Comparison of ENCODE assay signal across 16 mouse cellular contexts in genomic region chr1:93220776-93221175, GRCm38 (mm10). TPM values are rescaled to one million over a fixed set of nuclear protein-coding genes. Genes with fewer than 3 reads are reported as not detected.
DNase-seq lines count a peak whose midpoint lies in the region; ATAC-seq and TF ChIP-seq lines count a peak whose summit lies in the region.
"Had no signal": no experiment of that assay in that cellular context is flagged by ENCODE, and none has a peak within 500 bp of the region (broad histone marks: within the 10 kb centered on the region; RNA-seq: fewer than 3 reads in every experiment).

No protein-coding gene starts in this region.

- no peak for TF ChIP-seq EP300 in heart, adult 2 months (IDR thresholded peaks at IDR 0.05; ENCODE audit: insufficient read depth, low read depth, low read length)

- no peak overlapping the region for H3K9ac ChIP-seq in forebrain, embryonic 16.5 days (replicated peaks; ENCODE audit: low read depth, low read length)
- no peak overlapping the region for H3K9ac ChIP-seq in forebrain, embryonic 15.5 days (replicated peaks)
- H3K9ac ChIP-seq in midbrain, embryonic 15.5 days, result no peak overlapping the region
- no peak overlapping the region for H3K9ac ChIP-seq in midbrain, embryonic 14.5 days (replicated peaks; ENCODE audit: low read length)
- H3K9ac ChIP-seq in embryonic facial prominence, embryonic 14.5 days (ENCODE audit: low read depth, low read length), result no peak overlapping the region
- H3K9ac ChIP-seq in limb, embryonic 14.5 days (ENCODE audit: low read depth, low read length, severe bottlenecking), result no peak overlapping the region
- H3K9ac ChIP-seq in heart, adult 2 months (ENCODE audit: low read depth, low read length), result no peak overlapping the region
- H3K9ac ChIP-seq: lung, embryonic 15.5 days had no signal

- WGBS in forebrain, embryonic 16.5 days, result 56% methylated on average over 7 of the region's 7 CpGs
- 46% methylated on average over 7 of the region's 7 CpGs for WGBS in forebrain, embryonic 15.5 days
- 61% methylated on average over 7 of the region's 7 CpGs for WGBS in midbrain, embryonic 15.5 days
- 71% methylated on average over 7 of the region's 7 CpGs for WGBS in midbrain, embryonic 14.5 days
- WGBS in embryonic facial prominence, embryonic 14.5 days, result 36% methylated on average over 7 of the region's 7 CpGs
- WGBS in limb, embryonic 14.5 days, result 28% methylated on average over 7 of the region's 7 CpGs
- WGBS in heart, adult 2 months, result 76% methylated on average over 7 of the region's 7 CpGs

- no peak overlapping the region for H3K4me3 ChIP-seq in forebrain, embryonic 16.5 days (replicated peaks; ENCODE audit: low read length)
- no peak overlapping the region for H3K4me3 ChIP-seq in forebrain, embryonic 15.5 days
- H3K4me3 ChIP-seq in midbrain, embryonic 15.5 days, result no peak overlapping the region
- H3K4me3 ChIP-seq in midbrain, embryonic 14.5 days (replicated peaks; ENCODE audit: low read depth, low read length), result no peak overlapping the region
- H3K4me3 ChIP-seq in embryonic facial prominence, embryonic 14.5 days (ENCODE audit: low read depth, low read length), result no peak overlapping the region
- H3K4me3 ChIP-seq in limb, embryonic 14.5 days (replicated peaks; ENCODE audit: low read length), result no peak overlapping the region
- no peak overlapping the region for H3K4me3 ChIP-seq in heart, adult 2 months
- H3K4me3 ChIP-seq: lung, embryonic 15.5 days had no signal

- ATAC-seq in forebrain, embryonic 16.5 days, result peak; percentile 28; the same call in 1 of the 2 replicates
- no peak for ATAC-seq in forebrain, embryonic 15.5 days (replicated peaks)
- ATAC-seq in midbrain, embryonic 15.5 days (replicated peaks), result 0 out of 2 replicates have a peak, but pooled peaks have one; percentile 31
- ATAC-seq in midbrain, embryonic 14.5 days (ENCODE audit: low FRiP score, low TSS enrichment), result no peak
- ATAC-seq in embryonic facial prominence, embryonic 14.5 days (ENCODE audit: low read depth), result no peak; the same call in 1 of the 2 replicates
- ATAC-seq in limb, embryonic 14.5 days (ENCODE audit: low FRiP score, low read depth), result 0 out of 2 replicates have a peak, but pooled peaks have one; percentile 41
- ATAC-seq: Patski had no signal

- no peak overlapping the region for H3K4me2 ChIP-seq in forebrain, embryonic 16.5 days (ENCODE audit: low read length)
- H3K4me2 ChIP-seq in forebrain, embryonic 15.5 days (replicated peaks), result no peak overlapping the region
- H3K4me2 ChIP-seq in midbrain, embryonic 15.5 days, result no peak overlapping the region
- H3K4me2 ChIP-seq in midbrain, embryonic 14.5 days (ENCODE audit: low read length), result no peak overlapping the region
- no peak overlapping the region for H3K4me2 ChIP-seq in embryonic facial prominence, embryonic 14.5 days (ENCODE audit: low read depth, low read length)
- H3K4me2 ChIP-seq in limb, embryonic 14.5 days (replicated peaks; ENCODE audit: low read depth, low read length, severe bottlenecking), result no peak overlapping the region
- H3K4me2 ChIP-seq: liver, embryonic 11.5 days; lung, embryonic 15.5 days had no signal

- H3K4me1 ChIP-seq in forebrain, embryonic 16.5 days (replicated peaks; ENCODE audit: control insufficient read depth, insufficient read depth, low read length), result no peaks in the 10 kb centered on the region
- H3K4me1 ChIP-seq in forebrain, embryonic 15.5 days, result 0 out of 2 replicates have a peak, but pooled peaks cover 8% of the 10 kb centered on the region
- 0 out of 2 replicates have a peak, but pooled peaks cover 6% of the 10 kb centered on the region for H3K4me1 ChIP-seq in midbrain, embryonic 15.5 days
- H3K4me1 ChIP-seq in midbrain, embryonic 14.5 days (ENCODE audit: control insufficient read depth, insufficient read depth, low read length), result peaks cover 6% of the 10 kb centered on the region
- peaks cover 19% of the 10 kb centered on the region for H3K4me1 ChIP-seq in embryonic facial prominence, embryonic 14.5 days (ENCODE audit: control insufficient read depth, insufficient read depth, low read length)
- peaks cover 68% of the 10 kb centered on the region for H3K4me1 ChIP-seq in limb, embryonic 14.5 days (ENCODE audit: control insufficient read depth, insufficient read depth, low read length)
- H3K4me1 ChIP-seq in heart, adult 2 months (ENCODE audit: control insufficient read depth, insufficient read depth, low read length), result peaks cover 1% of the 10 kb centered on the region; the same call in 1 of the 2 replicates

- no peak for TF ChIP-seq POLR2A in limb, embryonic 14.5 days (IDR thresholded peaks at IDR 0.05; ENCODE audit: borderline replicate concordance, extremely low read depth, insufficient read depth, insufficient read length)
- no peak for TF ChIP-seq POLR2A in heart, adult 2 months (IDR thresholded peaks at IDR 0.05; ENCODE audit: insufficient read depth, low read depth, low read length)

- intact Hi-C loops in heart, adult 2 months (cut with DNase I), result no loop called here

- TF ChIP-seq CTCF in heart, adult 2 months (IDR thresholded peaks at IDR 0.05), result no peak

- DNase-seq in midbrain, embryonic 14.5 days, result no peak
- peak; percentile 44 for DNase-seq in embryonic facial prominence, embryonic 14.5 days (ENCODE audit: low spot score)
- DNase-seq in limb, embryonic 14.5 days (ENCODE audit: low spot score), result no peak
- no peak for DNase-seq in thymus, postnatal 25 days
- DNase-seq in heart, adult 2 months, result no peak
- DNase-seq: cerebellum, postnatal 36 days; heart, postnatal 10 days; right cerebral cortex, adult 18-20 months had no signal

- H3K36me3 ChIP-seq in forebrain, embryonic 16.5 days (ENCODE audit: control insufficient read depth, insufficient read depth), result no peaks in the 10 kb centered on the region
- H3K36me3 ChIP-seq in forebrain, embryonic 15.5 days, result no peaks in the 10 kb centered on the region
- H3K36me3 ChIP-seq in midbrain, embryonic 15.5 days (replicated peaks), result no peaks in the 10 kb centered on the region
- no peaks in the 10 kb centered on the region for H3K36me3 ChIP-seq in midbrain, embryonic 14.5 days (ENCODE audit: control insufficient read depth, insufficient read depth, low read length)
- H3K36me3 ChIP-seq in embryonic facial prominence, embryonic 14.5 days (ENCODE audit: control insufficient read depth, insufficient read depth, low read length), result no peaks in the 10 kb centered on the region
- H3K36me3 ChIP-seq in limb, embryonic 14.5 days (ENCODE audit: control insufficient read depth, insufficient read depth, low read length), result no peaks in the 10 kb centered on the region
- H3K36me3 ChIP-seq in heart, adult 2 months (ENCODE audit: control insufficient read depth, insufficient read depth, low read length), result no peaks in the 10 kb centered on the region
- H3K36me3 ChIP-seq: lung, embryonic 15.5 days had no signal

- H3K27me3 ChIP-seq in forebrain, embryonic 16.5 days (replicated peaks; ENCODE audit: control insufficient read depth, insufficient read depth, low read length), result no peaks in the 10 kb centered on the region; the same call in 1 of the 2 replicates
- no peaks in the 10 kb centered on the region for H3K27me3 ChIP-seq in forebrain, embryonic 15.5 days
- H3K27me3 ChIP-seq in midbrain, embryonic 15.5 days (replicated peaks), result no peaks in the 10 kb centered on the region
- H3K27me3 ChIP-seq in midbrain, embryonic 14.5 days (ENCODE audit: control insufficient read depth, insufficient read depth, low read length), result no peaks in the 10 kb centered on the region
- H3K27me3 ChIP-seq in embryonic facial prominence, embryonic 14.5 days (replicated peaks; ENCODE audit: control insufficient read depth, insufficient read depth, low read length), result no peaks in the 10 kb centered on the region
- no peaks in the 10 kb centered on the region for H3K27me3 ChIP-seq in limb, embryonic 14.5 days (ENCODE audit: control insufficient read depth, insufficient read depth, low read length)
- no peaks in the 10 kb centered on the region for H3K27me3 ChIP-seq in heart, adult 2 months (ENCODE audit: control insufficient read depth, insufficient read depth, low read length)
- H3K27me3 ChIP-seq: lung, embryonic 15.5 days; Patski had no signal

- no peaks in the 10 kb centered on the region for H3K79me2 ChIP-seq in heart, adult 2 months (replicated peaks; ENCODE audit: control insufficient read depth, insufficient read depth, low read length)

- H3K9me3 ChIP-seq in forebrain, embryonic 16.5 days (ENCODE audit: control insufficient read depth, low read length), result no peaks in the 10 kb centered on the region
- no peaks in the 10 kb centered on the region for H3K9me3 ChIP-seq in forebrain, embryonic 15.5 days
- no peaks in the 10 kb centered on the region for H3K9me3 ChIP-seq in midbrain, embryonic 15.5 days
- H3K9me3 ChIP-seq in midbrain, embryonic 14.5 days (ENCODE audit: control insufficient read depth, low read length), result no peaks in the 10 kb centered on the region
- H3K9me3 ChIP-seq in embryonic facial prominence, embryonic 14.5 days (ENCODE audit: control insufficient read depth, low read length), result no peaks in the 10 kb centered on the region
- H3K9me3 ChIP-seq in limb, embryonic 14.5 days (ENCODE audit: control insufficient read depth, low read length), result no peaks in the 10 kb centered on the region
- H3K9me3 ChIP-seq: lung, embryonic 15.5 days had no signal

- no peak overlapping the region for H3K27ac ChIP-seq in forebrain, embryonic 16.5 days (ENCODE audit: low read length)
- no peak overlapping the region for H3K27ac ChIP-seq in forebrain, embryonic 15.5 days (replicated peaks)
- H3K27ac ChIP-seq in midbrain, embryonic 15.5 days, result no peak overlapping the region
- H3K27ac ChIP-seq in midbrain, embryonic 14.5 days (replicated peaks; ENCODE audit: low read depth, low read length), result no peak overlapping the region
- peak overlapping the region; percentile 11; the same call in 1 of the 2 replicates for H3K27ac ChIP-seq in embryonic facial prominence, embryonic 14.5 days (replicated peaks; ENCODE audit: low read depth, low read length)
- H3K27ac ChIP-seq in limb, embryonic 14.5 days (replicated peaks; ENCODE audit: low read depth, low read length), result peak overlapping the region; percentile 65
- H3K27ac ChIP-seq in heart, adult 2 months, result no peak overlapping the region
- H3K27ac ChIP-seq: lung, embryonic 15.5 days; stomach, postnatal 0 days had no signal

RNA-seq across cellular contexts. Expression of gene Sned1, which starts 14.9 kb away (rescaled TPM):
- polyA plus RNA-seq in forebrain, embryonic 16.5 days (2015; fragmentation: Nextera tagmentation; extraction: Ambion mirVana), result 4.2 and 5.5 TPM in 2 replicates
- 3.7 and 3.9 TPM in 2 replicates for polyA plus RNA-seq in forebrain, embryonic 15.5 days (2015; fragmentation: Nextera tagmentation; extraction: Ambion mirVana)
- polyA plus RNA-seq in midbrain, embryonic 15.5 days (2015; fragmentation: Nextera tagmentation; extraction: Ambion mirVana), result 8.7 and 12.5 TPM in 2 replicates
- 3.0 and 7.2 TPM in 2 replicates for polyA plus RNA-seq in midbrain, embryonic 14.5 days (2014; fragmentation: Nextera tagmentation; extraction: Ambion mirVana)
- 16.7 and 17.1 TPM in 2 replicates for polyA plus RNA-seq in embryonic facial prominence, embryonic 14.5 days (2014; fragmentation: Nextera tagmentation; extraction: Ambion mirVana)
- 52.0 and 65.8 TPM in 2 replicates for polyA plus RNA-seq in limb, embryonic 14.5 days (2012; rRNA removed)
- 20.6 and 21.8 TPM in 2 replicates for polyA plus RNA-seq in limb, embryonic 14.5 days (2014; fragmentation: Nextera tagmentation; extraction: Ambion mirVana)
- total RNA-seq in heart, adult 2 months (2021), result 1 to 10 TPM; 7.2 to 7.6 TPM
- 8.9 and 14.3 TPM in 2 replicates for polyA plus RNA-seq in heart, adult 2 months (2012; rRNA removed)

RNA-seq across cellular contexts. Expression of gene Crocc2, which starts 52.3 kb away (rescaled TPM):
- 0.30 and 0.31 TPM in 2 replicates for polyA plus RNA-seq in forebrain, embryonic 16.5 days (2015; fragmentation: Nextera tagmentation; extraction: Ambion mirVana)
- 0.17 and 0.38 TPM in 2 replicates for polyA plus RNA-seq in forebrain, embryonic 15.5 days (2015; fragmentation: Nextera tagmentation; extraction: Ambion mirVana)
- 0.52 and 0.54 TPM in 2 replicates for polyA plus RNA-seq in midbrain, embryonic 15.5 days (2015; fragmentation: Nextera tagmentation; extraction: Ambion mirVana)
- 0.05 and 0.09 TPM in 2 replicates for polyA plus RNA-seq in midbrain, embryonic 14.5 days (2014; fragmentation: Nextera tagmentation; extraction: Ambion mirVana)
- polyA plus RNA-seq in embryonic facial prominence, embryonic 14.5 days (2014; fragmentation: Nextera tagmentation; extraction: Ambion mirVana), result 0.56 and 3.0 TPM in 2 replicates
- polyA plus RNA-seq in limb, embryonic 14.5 days (2012; rRNA removed), result 0.39 and 0.46 TPM in 2 replicates
- polyA plus RNA-seq in limb, embryonic 14.5 days (2014; fragmentation: Nextera tagmentation; extraction: Ambion mirVana), result 0.17 and 0.51 TPM in 2 replicates
- under 1 TPM in 1 of 2 experiments, not detected in 1; 0.09 TPM for total RNA-seq in heart, adult 2 months (2021)
- 0.20 and 0.35 TPM in 2 replicates for polyA plus RNA-seq in heart, adult 2 months (2012; rRNA removed)
- total RNA-seq: gastrocnemius, adult 8-10 months had no signal

Comparison
In these comparisons a context has a peak if more than half of its experiments do, and no peak if none do; other contexts are left out.
1. ATAC-seq: peak in forebrain, embryonic 16.5 days (single experiment), midbrain, embryonic 15.5 days (single experiment) and limb, embryonic 14.5 days (single experiment); none in forebrain, embryonic 15.5 days (single experiment), midbrain, embryonic 14.5 days (single experiment) and embryonic facial prominence, embryonic 14.5 days (single experiment).
2. H3K27ac ChIP-seq: peak in embryonic facial prominence, embryonic 14.5 days (single experiment) and limb, embryonic 14.5 days (single experiment); none in forebrain, embryonic 16.5 days (single experiment), forebrain, embryonic 15.5 days (single experiment), midbrain, embryonic 15.5 days (single experiment), midbrain, embryonic 14.5 days (single experiment) and heart, adult 2 months (single experiment).